Mouse (Mus musculus) limb, embryonic 14.5 days (tissue): ENCODE results near the gene Prdx5. TPM values are rescaled to one million over a fixed set of nuclear protein-coding genes. Genes with fewer than 3 reads are reported as not detected.

ENCODE experiments used
- ATAC-seq: fragments of 200-750 bp; cut with Nextera tagmentation; 2 replicates; pipeline ENCODE4 v1.8.0; 2017; ENCODE audit warnings: low read depth, moderate number of reproducible peaks, moderate TSS enrichment; ENCODE audit not compliant: low FRiP score
- DNase-seq: peaks from one replicate; pipeline ENCODE4 v3.0.0-alpha.2; 2015; ENCODE audit warnings: low spot score
- H3K27ac ChIP-seq: fragments of 300-500 bp; sonication (generic); replicated peaks from 2 replicates; pipeline ENCODE4 v1.5.1; 2014; ENCODE audit warnings: low read depth, mild to moderate bottlenecking, low read length, moderate library complexity, mixed read lengths
- H3K27me3 ChIP-seq: fragments of 300-500 bp; sonication (generic); 2 replicates; pipeline ENCODE4 v1.6.1; 2014; ENCODE audit warnings: low read length, mixed read lengths; ENCODE audit not compliant: control insufficient read depth, insufficient read depth
- H3K36me3 ChIP-seq: fragments of 300-500 bp; sonication (generic); 2 replicates; pipeline ENCODE4 v1.6.1; 2014; ENCODE audit warnings: mild to moderate bottlenecking, low read length, moderate library complexity, mixed read lengths; ENCODE audit not compliant: control insufficient read depth, insufficient read depth
- H3K4me1 ChIP-seq: fragments of 300-500 bp; sonication (generic); 2 replicates; pipeline ENCODE4 v1.6.1; 2014; ENCODE audit warnings: antibody characterized with exemption, low read length, mixed read lengths; ENCODE audit not compliant: control insufficient read depth, insufficient read depth
- H3K4me2 ChIP-seq: fragments of 300-500 bp; sonication (generic); replicated peaks from 2 replicates; pipeline ENCODE4 v1.6.1; 2014; ENCODE audit warnings: low read depth, mild to moderate bottlenecking, low read length, moderate library complexity; ENCODE audit not compliant: severe bottlenecking
- H3K4me3 ChIP-seq: fragments of 300-500 bp; sonication (generic); replicated peaks from 2 replicates; pipeline ENCODE4 v1.5.1; 2014; ENCODE audit warnings: low read length
- H3K9ac ChIP-seq: fragments of 300-500 bp; sonication (generic); 2 replicates; pipeline ENCODE4 v1.6.1; 2014; ENCODE audit warnings: mild to moderate bottlenecking, low read depth, low read length, moderate library complexity; ENCODE audit not compliant: severe bottlenecking
- H3K9me3 ChIP-seq: fragments of 300-500 bp; sonication (generic); 2 replicates; pipeline ENCODE4 v1.6.1; 2016; ENCODE audit warnings: low read length; ENCODE audit not compliant: control insufficient read depth
- POLR2A ChIP-seq: fragments of 200-500 bp; IDR thresholded peaks from 2 replicates; pipeline ENCODE4 v1.8.0; 2012; ENCODE audit warnings: inconsistent platforms, mild to moderate bottlenecking, moderate library complexity, borderline replicate concordance; ENCODE audit not compliant: insufficient read depth, insufficient read length; ENCODE audit errors: extremely low read depth
- WGBS: fragments of 180-500 bp; shearing (Covaris S2); extraction: QIAGEN DNeasy Blood & Tissue Kit; methylation state at CpG from one replicate; pipeline ENCODE4 v1.1.7; 2014; 5-methylcytosine and 5-hydroxymethylcytosine counted together
- polyA plus RNA-seq, 2 experiments: library from polyadenylated mRNA; depleted of rRNA in 1 of 2; stranded (reverse) in 1 of 2; unstranded in 1 of 2; fragments of >200 nt; fragmentation: Nextera tagmentation in 1 of 2; extraction: Ambion mirVana in 1 of 2; gene quantifications; 2 replicates each; pipeline versions ENCODE4 v1.2.1 to v1.2.3; 2012 to 2014

Gene Prdx5
- polyA plus RNA-seq, 2 experiments, result 173 to 269 TPM

DNA sequence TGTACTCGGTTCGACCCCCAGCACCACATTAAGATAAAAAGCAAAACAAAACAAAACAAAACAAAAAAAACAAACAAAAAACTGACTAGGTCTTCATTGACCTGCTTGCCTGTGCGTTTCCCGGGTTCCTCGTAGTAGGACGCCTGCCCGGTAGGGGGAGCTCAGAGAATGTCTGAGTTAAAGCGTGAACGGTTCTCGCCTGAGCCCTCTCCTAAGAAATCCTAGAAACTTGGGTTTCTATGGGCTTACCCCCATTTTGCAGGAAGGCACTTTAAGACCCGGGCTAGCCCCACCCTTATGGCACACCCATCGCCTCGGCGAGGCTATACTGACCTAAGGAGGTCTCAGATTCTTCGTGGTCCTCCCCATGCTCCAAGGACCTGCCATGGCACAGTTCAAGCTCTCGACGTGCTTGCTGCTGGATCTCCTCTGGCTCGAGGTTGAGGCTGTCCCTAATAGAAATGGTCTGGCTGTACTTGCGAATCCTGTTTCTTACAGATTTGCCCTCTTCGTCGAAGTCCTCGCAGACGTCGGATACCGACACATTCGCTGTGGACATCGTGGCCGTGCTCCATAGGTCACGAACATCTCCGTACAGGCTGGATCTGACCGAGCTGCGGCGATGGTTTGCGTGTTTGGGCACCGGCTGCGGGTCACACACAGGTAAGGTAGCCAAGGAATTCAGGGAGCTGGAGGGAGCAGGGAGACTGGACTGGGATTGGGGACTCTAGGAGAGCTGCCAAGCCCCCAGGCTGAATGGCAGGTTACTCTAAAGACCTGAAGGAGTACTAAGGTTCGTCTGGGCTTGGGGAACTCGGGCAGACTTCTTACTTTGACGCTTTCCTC, 14.8 kb upstream of the Prdx5 start:
- Histone ChIP-seq H3K9me3 (no peaks in the 10 kb centered on the region), H3K4me1 (peaks cover 17% of the 10 kb centered on the region; the same call in 1 of the 2 replicates), H3K9ac (no peak overlapping the region), H3K27ac (no peak overlapping the region), H3K27me3 (peaks cover 66% of the 10 kb centered on the region), H3K36me3 (no peaks in the 10 kb centered on the region), H3K4me2 (peak overlapping the region; percentile 36), H3K4me3 (peak overlapping the region; percentile 22)
- ATAC-seq, result no peak
- DNase-seq, result peak; percentile 80
- no peak for TF ChIP-seq POLR2A
- 4% methylated on average over 39 of the region's 39 CpGs for WGBS

GRCm38 (mm10) chr19:6922901-6923735, 13.2 kb upstream of the Prdx5 start:
- DNase-seq (no peak), ATAC-seq (no peak)
- WGBS, result 70% methylated on average over 6 of the region's 6 CpGs
- no peaks in the 10 kb centered on the region for H3K9me3 ChIP-seq
- TF ChIP-seq POLR2A, result no peak
- H3K4me3 ChIP-seq, result no peak overlapping the region; the same call in 1 of the 2 replicates
- peaks cover 53% of the 10 kb centered on the region for H3K27me3 ChIP-seq
- H3K36me3 ChIP-seq, result no peaks in the 10 kb centered on the region
- H3K4me1 ChIP-seq, result peaks cover 17% of the 10 kb centered on the region; the same call in 1 of the 2 replicates
- H3K27ac ChIP-seq, result no peak overlapping the region
- H3K9ac ChIP-seq, result no peak overlapping the region
- no peak overlapping the region for H3K4me2 ChIP-seq

- under 1% methylated on average over 65 of the region's 66 CpGs for WGBS
- 0 out of 2 replicates have a peak within 1 kb of the TSS, but pooled peaks have one; percentile 33 for H3K27ac ChIP-seq
- H3K27me3 ChIP-seq, result peaks cover 41% of the 10 kb centered on the region
- peaks cover 17% of the 10 kb centered on the region; the same call in 1 of the 2 replicates for H3K4me1 ChIP-seq
- DNase-seq, result peak; percentile 99
- no peaks in the 10 kb centered on the region for H3K36me3 ChIP-seq
- H3K9me3 ChIP-seq, result no peaks in the 10 kb centered on the region
- H3K4me2 ChIP-seq, result peak within 1 kb of the TSS; percentile 93
- no peak for TF ChIP-seq POLR2A
- H3K9ac ChIP-seq, result peak within 1 kb of the TSS; percentile 68
- H3K4me3 ChIP-seq, result peak within 1 kb of the TSS; percentile 72
- peak; percentile 95 for ATAC-seq
Observed at GRCm38 (mm10) chr19:6921647-6922567, 12.0 kb upstream of the Prdx5 start, which contains the start of gene Esrra. Esrra (minus strand) TSS chr19:6921813.

- Histone ChIP-seq H3K27ac (0 out of 2 replicates have a peak overlapping the region, but pooled peaks have one; percentile 33), H3K36me3 (no peaks in the 10 kb centered on the region), H3K4me1 (peaks cover 17% of the 10 kb centered on the region; the same call in 1 of the 2 replicates), H3K4me2 (peak overlapping the region; percentile 93), H3K4me3 (peak overlapping the region; percentile 72), H3K9me3 (no peaks in the 10 kb centered on the region), H3K9ac (peak overlapping the region; percentile 68), H3K27me3 (peaks cover 32% of the 10 kb centered on the region)
- no peak; the same call in 1 of the 2 replicates for ATAC-seq
- WGBS, result 1% methylated on average over 27 of the region's 48 CpGs
- no peak for TF ChIP-seq POLR2A
- peak; percentile 32 for DNase-seq
Observed at GRCm38 (mm10) chr19:6920741-6921636, 11.1 kb upstream of the Prdx5 start.
